Mouse (Mus musculus): ENCODE measurements around the gene Olfr715.
"Not testable (repeated sequence)": the region's sequence is repeated elsewhere in the genome, so short reads cannot be mapped to it uniquely, and the experiment has no call there.

The Olfr715 gene

DNA sequence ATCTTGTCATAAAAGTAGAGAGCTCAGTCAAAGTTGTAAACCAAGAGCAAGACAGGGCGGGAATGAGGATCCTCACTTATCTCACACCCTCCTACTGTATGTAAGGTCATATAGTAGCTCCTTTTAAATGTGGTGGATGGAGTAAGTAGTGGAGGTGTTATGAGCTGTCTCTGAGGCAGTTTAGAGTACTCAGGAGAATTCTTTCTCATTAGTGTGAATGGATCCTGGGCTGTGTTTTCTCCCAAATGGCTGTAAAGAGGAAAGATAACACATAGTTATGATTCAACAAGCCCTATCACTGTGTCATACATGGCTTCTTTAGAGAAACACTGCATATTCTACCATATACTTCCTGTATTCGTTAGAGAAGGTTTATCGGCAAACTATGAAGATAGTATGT lies at the start of gene Olfr715:
Olfr715 (minus strand) TSS at position 101 of the 400 bp plus-strand sequence.
- DNase-seq (ENCODE audit: low spot score in 2 of 2): not testable (repeated sequence)

- no peak for DNase-seq (ENCODE audit: low spot score in 2 of 2)
These were observed 49.5 kb upstream of the Olfr715 start for GRCm38 (mm10) chr7:107180406-107180805.

DNA sequence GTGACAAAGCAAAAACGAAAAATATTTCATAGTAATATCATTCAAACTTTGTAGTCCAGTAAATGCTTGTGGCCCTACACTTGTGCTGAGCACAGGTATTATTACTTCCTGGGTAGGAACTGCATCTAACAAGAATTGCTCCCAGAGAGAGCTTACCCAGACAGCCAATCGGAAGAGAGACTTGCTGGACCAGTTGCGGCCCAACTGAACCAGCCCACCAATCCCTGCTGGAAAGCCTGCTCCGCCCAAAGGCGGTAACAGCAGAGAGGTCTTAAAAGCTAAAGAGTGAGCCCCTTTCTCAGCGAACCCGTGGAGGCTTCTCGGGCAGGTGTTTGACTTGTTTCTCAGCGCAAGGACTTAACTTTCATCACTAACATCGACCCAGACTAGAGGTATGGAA lies 35.8 kb upstream of the Olfr715 start, which contains the start of gene Nlrp14:
Nlrp14 (plus strand) TSS at position 301 of the 400 bp plus-strand sequence.
- DNase-seq (ENCODE audit: low spot score in 2 of 2): no peak

DNA sequence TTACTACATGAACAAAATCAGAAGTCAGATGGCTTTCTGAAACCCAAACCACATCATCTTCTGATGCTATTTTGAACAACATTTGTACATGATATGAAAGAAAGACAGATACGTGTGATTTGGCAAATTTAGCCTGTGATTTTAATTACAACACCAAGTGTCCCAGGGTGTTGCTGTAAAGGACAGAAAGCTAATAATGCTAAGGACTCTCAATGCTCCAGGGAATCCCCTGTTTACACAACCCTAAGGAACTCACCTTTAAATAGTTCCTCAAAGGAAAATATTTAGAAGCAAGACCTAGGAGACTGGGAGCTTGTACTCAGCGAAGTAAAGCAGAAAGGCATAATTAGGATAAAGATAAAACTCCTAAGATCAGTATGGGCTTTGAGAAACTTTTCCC lies 7.1 kb upstream of the Olfr715 start, which contains the start of gene Olfr716:
Olfr716 (plus strand) TSS at position 301 of the 400 bp plus-strand sequence.
- DNase-seq (ENCODE audit: low spot score in 2 of 2): not testable (repeated sequence)

DNA sequence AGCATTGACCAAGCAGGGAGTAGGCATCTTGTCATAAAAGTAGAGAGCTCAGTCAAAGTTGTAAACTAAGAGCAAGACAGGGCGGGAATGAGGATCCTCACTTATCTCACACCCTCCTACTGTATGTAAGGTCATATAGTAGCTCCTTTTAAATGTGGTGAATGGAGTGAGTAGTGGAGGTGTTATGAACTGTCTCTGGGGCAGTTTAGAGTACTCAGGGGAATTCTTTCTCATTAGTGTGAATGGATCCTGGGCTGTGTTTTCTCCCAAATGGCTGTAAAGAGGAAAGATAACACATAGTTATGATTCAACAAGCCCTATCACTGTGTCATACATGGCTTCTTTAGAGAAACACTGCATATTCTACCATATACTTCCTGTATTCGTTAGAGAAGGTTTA lies 20.6 kb downstream of the Olfr715 start, which contains the start of gene Olfr715b:
Olfr715b (minus strand) TSS at position 101 of the 400 bp plus-strand sequence.
- not testable (repeated sequence) for DNase-seq (ENCODE audit: low spot score in 2 of 2)

DNA sequence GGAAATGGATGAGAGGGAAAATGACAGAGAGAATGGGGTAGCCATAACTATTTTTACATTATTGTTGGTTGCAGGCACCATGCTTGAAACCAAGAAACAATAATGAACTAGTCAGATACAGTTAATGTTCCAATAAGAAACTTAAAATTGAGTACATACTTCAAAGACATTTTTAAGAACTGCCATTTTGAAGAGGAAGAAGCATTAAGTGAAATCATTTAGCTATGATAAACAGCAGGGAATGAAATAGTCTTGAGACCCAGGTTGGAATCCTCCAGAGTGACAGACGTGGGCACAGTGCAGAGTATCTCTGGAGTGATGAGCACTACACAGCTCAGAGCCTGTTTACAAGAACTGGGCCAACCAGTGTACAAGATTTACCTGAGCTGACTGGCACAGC lies 38.0 kb downstream of the Olfr715 start, which contains the start of gene Olfr17:
Olfr17 (plus strand) TSS at position 301 of the 400 bp plus-strand sequence.
- DNase-seq (ENCODE audit: low spot score in 2 of 2): no peak

Measured in spleen, postnatal 4 days (tissue).